Mouse (Mus musculus) thymus, adult 18-20 months (tissue): ENCODE measurements around the gene Sh3rf1.

Experiments
- DNase-seq, 2 experiments: peaks; one replicate each; pipeline ENCODE4 v3.0.0; 2022; ENCODE audit warnings: mixed read lengths in 2 of 2

The Sh3rf1 gene

GRCm38 (mm10) chr8:61224380-61225092, 864 bp downstream of the Sh3rf1 start:
- DNase-seq, result peak; percentile 44 to 46

DNA sequence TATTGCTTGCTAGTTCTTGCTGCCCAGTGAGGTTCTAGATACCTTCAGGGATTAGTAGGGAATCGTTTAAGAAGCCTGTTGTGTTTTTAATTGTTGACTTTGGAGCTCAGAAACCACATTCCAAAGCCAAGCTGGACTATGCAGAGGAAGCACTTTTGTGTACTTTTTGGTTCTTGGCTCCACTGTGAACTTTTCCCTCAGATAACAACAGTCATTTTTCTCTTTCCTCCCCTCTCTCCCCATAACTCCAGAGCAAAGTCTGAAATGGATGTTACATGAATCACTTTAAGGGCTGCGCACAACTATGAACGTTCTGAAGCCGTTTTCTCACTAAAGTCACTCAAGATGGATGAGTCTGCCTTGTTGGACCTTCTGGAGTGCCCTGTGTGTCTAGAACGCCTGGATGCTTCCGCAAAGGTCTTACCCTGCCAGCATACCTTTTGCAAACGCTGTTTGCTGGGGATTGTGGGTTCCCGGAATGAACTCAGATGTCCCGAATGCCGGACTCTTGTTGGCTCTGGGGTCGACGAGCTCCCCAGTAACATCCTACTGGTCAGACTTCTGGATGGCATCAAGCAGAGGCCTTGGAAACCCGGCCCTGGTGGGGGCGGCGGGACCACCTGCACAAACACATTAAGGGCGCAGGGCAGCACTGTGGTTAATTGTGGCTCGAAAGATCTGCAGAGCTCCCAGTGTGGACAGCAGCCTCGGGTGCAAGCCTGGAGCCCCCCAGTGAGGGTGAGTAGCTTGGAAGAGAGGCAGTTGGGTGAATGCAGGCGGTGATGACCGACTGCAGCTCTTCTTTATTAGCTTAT, 2.1 kb downstream of the Sh3rf1 start:
- DNase-seq, result no peak

DNA sequence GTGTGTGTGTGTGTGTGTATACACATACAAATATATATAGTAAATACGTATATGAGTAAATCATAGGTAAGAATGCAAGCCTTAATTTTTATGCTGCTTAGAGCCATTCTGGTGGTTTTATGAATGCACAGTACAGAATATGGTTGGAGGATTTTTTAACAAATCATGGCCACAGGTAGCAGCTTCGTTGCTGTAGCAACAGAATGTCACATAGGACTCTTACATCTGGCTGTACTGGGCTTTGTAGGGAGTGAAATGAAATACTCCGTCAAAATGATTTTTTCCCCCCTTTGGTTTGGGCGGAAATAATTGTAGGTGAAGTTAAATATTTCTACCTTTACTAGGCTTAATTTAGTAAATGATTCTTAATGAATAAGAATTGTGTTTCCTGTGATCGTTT, 3.0 kb downstream of the Sh3rf1 start:
- DNase-seq, result no peak

GRCm38 (mm10) chr8:61228678-61229077, 5.0 kb downstream of the Sh3rf1 start:
- DNase-seq, result no peak

DNA sequence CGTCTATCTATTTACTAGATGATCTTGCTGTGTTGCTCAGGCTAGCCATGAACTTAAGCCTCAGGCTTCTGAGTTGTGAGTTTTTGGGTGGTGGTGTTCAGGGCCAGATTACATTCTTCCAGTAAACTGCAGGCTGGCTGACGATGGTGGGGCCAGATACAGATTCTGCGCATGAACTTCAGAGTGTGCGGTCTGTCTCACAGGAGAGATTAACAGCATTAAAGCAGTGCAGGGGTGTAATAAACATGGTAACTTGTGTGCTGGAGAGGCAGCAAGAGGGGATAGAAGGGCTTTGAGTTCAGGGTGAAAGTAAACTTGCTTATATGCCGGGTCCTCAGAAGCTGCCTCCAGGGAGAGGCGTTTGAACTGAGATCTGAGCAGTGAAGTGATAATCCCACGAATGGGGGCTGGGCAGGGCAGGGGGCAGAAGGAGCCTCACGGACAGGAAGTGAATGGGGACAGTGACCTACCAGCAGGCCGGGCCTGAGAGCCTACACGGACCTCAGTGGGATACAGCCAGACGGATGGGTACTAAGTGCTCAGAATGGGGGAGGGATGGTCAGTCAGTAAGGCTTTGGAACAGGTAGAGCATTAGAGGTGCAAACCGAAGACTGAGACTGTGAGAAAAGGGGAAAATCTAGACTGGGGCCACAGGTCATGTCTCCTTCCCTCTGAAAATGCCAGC, 6.0 kb downstream of the Sh3rf1 start:
- DNase-seq, result no peak

DNA sequence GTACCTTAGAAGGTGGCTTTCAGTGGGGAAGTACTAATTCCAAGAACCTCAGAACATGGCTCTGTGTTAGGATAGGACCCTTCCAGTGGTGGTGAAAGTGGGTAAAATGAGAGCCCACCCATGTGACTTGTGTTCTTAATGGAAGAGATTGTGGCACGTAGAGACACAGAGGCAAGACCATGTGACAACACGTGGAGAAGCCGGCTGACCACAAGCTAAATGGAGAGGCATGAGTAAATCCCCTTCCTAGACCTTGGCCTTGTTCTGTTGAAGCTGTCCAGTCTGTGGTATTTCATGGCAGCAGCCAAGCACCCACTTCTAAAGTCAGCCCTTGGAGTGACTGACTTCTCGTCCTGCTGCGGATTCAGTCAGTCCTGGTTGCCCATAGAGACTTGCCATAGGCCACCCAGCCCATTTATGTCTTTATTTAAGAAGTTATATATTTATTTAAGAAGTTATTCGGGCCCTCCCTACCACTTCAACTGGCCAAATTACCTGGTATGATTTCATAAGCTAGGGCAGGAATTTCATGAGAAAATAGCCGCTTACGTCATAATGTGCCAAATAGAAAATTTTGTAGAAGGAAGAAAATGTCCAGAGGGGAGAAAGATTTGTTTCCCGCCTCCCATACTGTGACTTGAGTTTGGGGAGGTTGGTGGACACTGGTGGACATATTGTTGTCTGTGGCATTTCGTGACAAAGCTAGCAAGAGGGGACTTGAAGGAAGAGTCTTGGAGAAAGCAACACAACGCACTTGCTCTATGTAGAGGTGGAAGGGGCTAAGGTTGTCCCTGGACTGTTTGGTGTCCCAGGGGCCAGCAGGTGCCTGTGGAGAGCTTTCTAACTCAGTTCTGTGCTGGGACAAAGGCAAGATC, 7.4 kb downstream of the Sh3rf1 start:
- no peak for DNase-seq

GRCm38 (mm10) chr8:61235499-61235898, 11.8 kb downstream of the Sh3rf1 start:
- DNase-seq, result no peak

GRCm38 (mm10) chr8:61236506-61237268, 13.0 kb downstream of the Sh3rf1 start:
- DNase-seq, result no peak

DNA sequence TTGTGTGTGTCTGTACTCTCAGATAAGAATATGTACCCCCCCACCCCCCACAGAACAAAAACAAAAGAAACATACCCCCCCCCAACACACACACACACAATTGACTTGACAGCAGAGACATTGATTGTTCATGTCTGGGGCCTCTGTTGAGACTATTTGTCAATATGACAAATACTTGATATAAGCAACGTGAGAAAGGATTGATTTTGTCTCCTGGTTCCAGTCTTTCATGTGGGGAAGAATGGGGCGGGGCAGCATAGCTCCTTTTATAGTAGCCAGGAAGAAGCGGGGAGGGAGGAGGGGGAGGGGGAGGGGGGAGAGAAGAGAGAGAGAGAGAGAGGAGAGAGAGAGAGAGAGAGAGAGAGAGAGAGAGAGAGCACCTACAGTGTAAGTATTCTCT, 15.9 kb downstream of the Sh3rf1 start:
- no peak for DNase-seq

- no peak for DNase-seq
These were observed 17.6 kb downstream of the Sh3rf1 start for GRCm38 (mm10) chr8:61241229-61241628.

DNA sequence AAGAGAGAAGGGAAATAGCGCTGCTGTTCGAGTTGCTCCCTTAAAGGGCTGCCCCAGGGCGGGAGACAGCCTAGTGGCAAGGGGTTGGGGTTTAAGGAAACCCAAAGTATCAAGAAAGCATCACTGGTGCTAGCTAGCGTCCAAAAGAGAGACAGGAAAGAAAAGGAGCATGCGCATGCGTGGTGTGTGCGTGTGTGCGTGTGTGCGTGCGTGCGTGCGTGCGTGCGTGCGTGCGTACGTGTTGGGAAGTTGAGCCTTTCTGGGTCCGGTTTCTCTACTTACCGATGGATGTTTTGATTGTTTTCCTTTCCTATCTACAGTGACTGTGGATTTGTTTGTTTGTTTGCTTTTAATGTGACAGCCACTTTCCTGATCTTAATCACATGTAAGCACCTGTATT, 19.2 kb downstream of the Sh3rf1 start:
- DNase-seq, result no peak

DNA sequence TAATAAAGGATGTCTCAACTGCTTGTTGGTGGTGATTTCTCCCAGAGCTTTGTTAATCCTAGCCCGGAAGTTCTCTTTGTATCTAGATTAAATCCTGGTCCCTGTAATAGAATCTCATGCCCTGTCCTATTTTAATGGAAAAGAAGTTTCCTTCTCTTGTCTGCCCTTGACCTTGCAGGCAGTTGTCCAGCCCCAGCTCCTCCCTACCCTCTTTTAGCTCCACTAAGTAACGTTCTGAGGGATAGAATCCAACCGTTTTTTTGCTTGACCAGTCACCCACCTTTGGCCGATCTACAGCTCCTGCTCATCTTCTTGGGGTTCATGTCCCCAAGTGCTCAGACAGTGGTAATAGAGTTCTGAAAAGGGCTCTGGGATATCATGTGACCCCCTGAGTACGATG, 19.8 kb downstream of the Sh3rf1 start:
- no peak for DNase-seq

GRCm38 (mm10) chr8:61244157-61244556, 20.5 kb downstream of the Sh3rf1 start:
- no peak for DNase-seq

GRCm38 (mm10) chr8:61247270-61248025, 23.8 kb downstream of the Sh3rf1 start:
- DNase-seq, result no peak

- DNase-seq, result no peak
These were observed 25.8 kb downstream of the Sh3rf1 start for GRCm38 (mm10) chr8:61249511-61249910.

DNA sequence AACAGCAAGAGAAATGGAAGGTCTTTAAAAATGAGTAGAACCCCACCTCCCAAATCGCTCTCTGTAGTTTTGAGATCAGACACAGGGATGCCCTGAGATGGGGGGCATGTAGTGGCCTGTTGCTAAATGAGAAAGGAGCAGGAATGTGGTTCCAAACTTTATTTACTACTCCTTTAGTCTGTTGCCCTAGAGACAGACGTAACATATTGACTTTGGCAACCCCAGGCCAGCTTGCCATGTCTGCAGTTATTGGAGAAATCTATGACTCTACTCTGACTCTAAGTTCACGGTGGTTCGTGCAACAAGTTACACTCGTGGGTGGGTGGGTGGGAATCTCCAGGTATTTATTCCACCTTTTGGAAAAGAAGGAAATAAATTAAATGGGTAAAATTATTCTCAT, 30.5 kb downstream of the Sh3rf1 start:
- no peak for DNase-seq

DNA sequence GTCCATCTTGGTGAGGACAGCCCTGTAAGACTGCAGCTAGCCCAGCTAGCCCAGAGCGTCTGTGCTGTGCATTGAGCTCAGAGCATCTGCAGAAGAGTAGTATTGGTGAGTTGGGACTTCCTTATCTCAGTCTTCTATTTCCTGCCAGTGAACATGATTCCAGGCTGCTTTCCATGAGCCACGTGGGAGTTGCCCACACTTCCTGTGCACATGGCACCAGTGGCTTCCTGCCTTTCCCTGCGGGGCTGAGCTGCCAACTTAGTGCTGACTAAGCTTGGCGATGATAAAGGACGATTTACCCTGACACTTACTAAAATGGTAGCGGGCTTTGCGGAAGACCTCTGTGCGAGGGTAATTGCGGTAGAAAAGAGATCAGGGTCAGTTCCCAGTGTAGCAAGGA, 35.2 kb downstream of the Sh3rf1 start:
- no peak for DNase-seq

GRCm38 (mm10) chr8:61259526-61259925, 35.9 kb downstream of the Sh3rf1 start:
- DNase-seq, result no peak

- no peak for DNase-seq
These were observed 36.9 kb downstream of the Sh3rf1 start for GRCm38 (mm10) chr8:61260530-61260929.

- no peak for DNase-seq
These were observed 37.7 kb downstream of the Sh3rf1 start for GRCm38 (mm10) chr8:61261374-61261773.

- DNase-seq, result no peak
These were observed 40.0 kb downstream of the Sh3rf1 start for GRCm38 (mm10) chr8:61263691-61264090.
